ENCODE assay signal across 8 mouse cellular contexts in the genomic region with DNA sequence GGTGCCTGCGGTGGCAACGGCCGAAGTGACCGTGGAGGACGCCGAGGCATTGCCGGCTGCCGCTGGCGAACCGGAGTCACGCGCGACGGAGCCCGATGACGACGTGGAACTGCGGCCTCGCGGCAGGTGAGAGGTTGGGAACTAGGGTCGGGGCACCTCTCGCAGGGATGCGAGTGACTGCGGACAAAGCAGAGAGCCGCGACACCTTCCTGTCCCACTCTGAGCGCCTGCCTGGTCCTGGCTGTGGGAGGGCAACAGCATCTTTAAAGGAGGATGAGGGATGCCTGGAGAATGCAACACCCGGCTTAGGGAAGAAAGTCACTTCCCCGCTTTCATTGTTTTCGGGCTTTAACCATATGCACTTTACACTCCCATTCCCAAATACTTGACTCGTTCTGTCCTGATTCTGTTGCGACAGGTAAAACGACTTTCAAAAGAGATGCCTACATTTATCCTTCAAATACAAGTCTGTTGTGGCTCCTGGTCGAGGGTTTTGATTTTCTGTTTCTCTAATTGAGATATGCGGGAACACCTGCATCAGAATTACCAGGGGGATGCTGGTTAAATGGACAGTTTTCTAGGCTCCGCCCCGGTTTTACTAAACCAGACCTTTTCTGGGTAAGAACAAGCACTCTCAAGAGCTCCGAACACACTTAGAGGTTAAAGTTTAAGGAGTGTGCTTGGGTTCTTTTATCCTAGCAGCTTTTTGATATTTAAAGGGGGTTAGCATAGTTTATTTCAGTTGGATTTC. TPM values are rescaled to one million over a fixed set of nuclear protein-coding genes. Genes with fewer than 3 reads are reported as not detected.
DNase-seq lines count a peak whose midpoint lies in the region; ATAC-seq and TF ChIP-seq lines count a peak whose summit lies in the region.

No protein-coding gene starts in this region.

- no peak for TF ChIP-seq EP300 in liver, postnatal 0 days (IDR thresholded peaks at IDR 0.05; ENCODE audit: low read depth)

- peak in 1 of 2 experiments; percentile 62 for DNase-seq in left cerebral cortex, adult 2 months (ENCODE audit: extremely low spot score in 1 of 2, low spot score in 2 of 2)
- no peak for DNase-seq in left cerebral cortex, postnatal 10 days (ENCODE audit: extremely low spot score in 1 of 2, low spot score in 2 of 2)
- peak; percentile 10 for DNase-seq in G1E (ENCODE audit: low spot score)
- DNase-seq in cerebellum, postnatal 14 days: peak; percentile 16 to 67
- peak; percentile 47 for DNase-seq in hindbrain, embryonic 10.5 days (ENCODE audit: low spot score)
- DNase-seq in liver, postnatal 0 days: no peak
- no peak for DNase-seq in adipocyte (ENCODE audit: low spot score)

- intact Hi-C loops in left cerebral cortex, adult 2 months (cut with DNase I): loop anchor here (5.0 kb wide), 1 partner anchor 37 kb away; no protein-coding TSS in a partner anchor
- intact Hi-C loops in left cerebral cortex, postnatal 10 days (cut with DNase I): no loop called here

- H3K36me3 ChIP-seq in G1E (replicated peaks): peaks cover 16% of the 10 kb centered on the region
- H3K36me3 ChIP-seq in hindbrain, embryonic 10.5 days: no peaks in the 10 kb centered on the region
- 0 out of 2 replicates have a peak, but pooled peaks cover 2% of the 10 kb centered on the region for H3K36me3 ChIP-seq in liver, postnatal 0 days (replicated peaks; ENCODE audit: insufficient read depth, low read length)
- no peaks in the 10 kb centered on the region for H3K36me3 ChIP-seq in stomach, embryonic 16.5 days (ENCODE audit: control insufficient read depth, insufficient read depth, low read length)

- no peak for TF ChIP-seq CTCF in left cerebral cortex, adult 2 months (IDR thresholded peaks at IDR 0.05)
- no peak for TF ChIP-seq CTCF in G1E (IDR thresholded peaks at IDR 0.05; ENCODE audit: low read depth, low read length)
- TF ChIP-seq CTCF in liver, postnatal 0 days (IDR thresholded peaks at IDR 0.05; ENCODE audit: low read depth): no peak

- peak overlapping the region; percentile 85 for H3K27ac ChIP-seq in left cerebral cortex, adult 2 months
- H3K27ac ChIP-seq in hindbrain, embryonic 10.5 days: peak overlapping the region; percentile 91
- peak overlapping the region; percentile 86 for H3K27ac ChIP-seq in liver, postnatal 0 days (ENCODE audit: low read depth)
- H3K27ac ChIP-seq in stomach, embryonic 16.5 days (ENCODE audit: low read length): peak overlapping the region; percentile 89

- ATAC-seq in G1E (ENCODE audit: extremely low read depth, insufficient number of reproducible peaks, low FRiP score, poor library complexity, severe bottlenecking): no peak
- no peak; the same call in 1 of the 2 replicates for ATAC-seq in liver, postnatal 0 days
- no peak for ATAC-seq in stomach, embryonic 16.5 days (ENCODE audit: insufficient read depth, low FRiP score)

- WGBS in hindbrain, embryonic 10.5 days: 2% methylated on average over 38 of the region's 38 CpGs
- 2% methylated on average over 38 of the region's 38 CpGs for WGBS in liver, postnatal 0 days (ENCODE audit: insufficient replicate concordance)
- WGBS in stomach, embryonic 16.5 days: 1% methylated on average over 38 of the region's 38 CpGs

- no peaks in the 10 kb centered on the region for H3K27me3 ChIP-seq in G1E (ENCODE audit: insufficient read depth, low read length)
- H3K27me3 ChIP-seq in hindbrain, embryonic 10.5 days (ENCODE audit: insufficient read depth, poor library complexity, severe bottlenecking): no peaks in the 10 kb centered on the region
- no peaks in the 10 kb centered on the region for H3K27me3 ChIP-seq in liver, postnatal 0 days (ENCODE audit: insufficient read depth, low read length)
- no peaks in the 10 kb centered on the region for H3K27me3 ChIP-seq in stomach, embryonic 16.5 days (ENCODE audit: control insufficient read depth, insufficient read depth, low read length)

- peak overlapping the region; percentile 97 for H3K4me3 ChIP-seq in left cerebral cortex, adult 2 months
- H3K4me3 ChIP-seq in G1E (ENCODE audit: low read depth, low read length): peak overlapping the region; percentile 99
- peak overlapping the region; percentile 93 for H3K4me3 ChIP-seq in hindbrain, embryonic 10.5 days
- peak overlapping the region; percentile 80 for H3K4me3 ChIP-seq in liver, postnatal 0 days (ENCODE audit: low read depth, low read length)
- H3K4me3 ChIP-seq in stomach, embryonic 16.5 days (replicated peaks; ENCODE audit: low read length): peak overlapping the region; percentile 90

- peak overlapping the region; percentile 85 for H3K9ac ChIP-seq in liver, postnatal 0 days (replicated peaks)
- peak overlapping the region; percentile 92 for H3K9ac ChIP-seq in stomach, embryonic 16.5 days (ENCODE audit: low read length)

- H3K4me1 ChIP-seq in G1E (ENCODE audit: insufficient read depth, low read depth, low read length): peaks cover 32% of the 10 kb centered on the region
- peaks cover 40% of the 10 kb centered on the region for H3K4me1 ChIP-seq in hindbrain, embryonic 10.5 days (replicated peaks)
- peaks cover 34% of the 10 kb centered on the region for H3K4me1 ChIP-seq in liver, postnatal 0 days (ENCODE audit: insufficient read depth)
- peaks cover 32% of the 10 kb centered on the region for H3K4me1 ChIP-seq in stomach, embryonic 16.5 days (ENCODE audit: control insufficient read depth, insufficient read depth, low read length)

- no peaks in the 10 kb centered on the region for H3K9me3 ChIP-seq in G1E (replicated peaks)
- no peaks in the 10 kb centered on the region for H3K9me3 ChIP-seq in hindbrain, embryonic 10.5 days
- H3K9me3 ChIP-seq in liver, postnatal 0 days (ENCODE audit: low read length): no peaks in the 10 kb centered on the region
- no peaks in the 10 kb centered on the region for H3K9me3 ChIP-seq in stomach, embryonic 16.5 days (replicated peaks; ENCODE audit: control insufficient read depth, low read length)

- H3K4me2 ChIP-seq in liver, postnatal 0 days (ENCODE audit: low read depth, low read length): peak overlapping the region; percentile 83
- H3K4me2 ChIP-seq in stomach, embryonic 16.5 days (ENCODE audit: low read depth, low read length): peak overlapping the region; percentile 77

RNA-seq across cellular contexts. Expression of gene Eif2ak3, which starts 0.8 kb away (rescaled TPM):
- total RNA-seq in left cerebral cortex, adult 2 months (2021): 10 to 100 TPM; 25.3 to 28.6 TPM
- 10 to 100 TPM; 17.8 to 20.2 TPM for total RNA-seq in left cerebral cortex, postnatal 10 days (2021)
- total RNA-seq in G1E (2014; fragmentation: Nextera tagmentation): 15.4 and 22.2 TPM in 2 replicates
- total RNA-seq in G1E (2017): 11.7 and 12.0 TPM in 2 replicates
- polyA plus RNA-seq in G1E (2012): 1.8 and 1.9 TPM in 2 replicates
- 9.4 and 10.4 TPM in 2 replicates for polyA plus RNA-seq in hindbrain, embryonic 10.5 days (2016; fragmentation: Nextera tagmentation; extraction: Ambion mirVana)
- 3.7 and 4.4 TPM in 2 replicates for polyA plus RNA-seq in liver, postnatal 0 days (2015; fragmentation: Nextera tagmentation; extraction: Ambion mirVana)
- polyA plus RNA-seq in stomach, embryonic 16.5 days (2015; fragmentation: Nextera tagmentation; extraction: Ambion mirVana): 10.9 and 11.1 TPM in 2 replicates

RNA-seq across cellular contexts. Expression of gene Rpia, which starts 53.0 kb away (rescaled TPM):
- 10 to 100 TPM; 13.1 to 14.0 TPM for total RNA-seq in left cerebral cortex, adult 2 months (2021)
- 10 to 100 TPM; 10.5 to 12.8 TPM for total RNA-seq in left cerebral cortex, postnatal 10 days (2021)
- total RNA-seq in G1E (2014; fragmentation: Nextera tagmentation): 28.2 and 41.5 TPM in 2 replicates
- 105 and 128 TPM in 2 replicates for total RNA-seq in G1E (2017)
- polyA plus RNA-seq in G1E (2012): 18.5 and 25.8 TPM in 2 replicates
- polyA plus RNA-seq in hindbrain, embryonic 10.5 days (2016; fragmentation: Nextera tagmentation; extraction: Ambion mirVana): 1.8 and 2.2 TPM in 2 replicates
- 1.9 and 2.2 TPM in 2 replicates for polyA plus RNA-seq in liver, postnatal 0 days (2015; fragmentation: Nextera tagmentation; extraction: Ambion mirVana)
- polyA plus RNA-seq in stomach, embryonic 16.5 days (2015; fragmentation: Nextera tagmentation; extraction: Ambion mirVana): 2.8 and 3.5 TPM in 2 replicates

Comparison
In these comparisons a context has a peak if more than half of its experiments do, and no peak if none do; other contexts are left out.
1. DNase-seq: peak in G1E (single experiment), cerebellum, postnatal 14 days (2 of 2) and hindbrain, embryonic 10.5 days (single experiment); none in left cerebral cortex, postnatal 10 days (0 of 2), liver, postnatal 0 days (single experiment) and adipocyte (single experiment).
2. Peak in every context shown above with its lines, with median percentiles within 50 percentile points of each other: H3K27ac ChIP-seq and H3K4me3 ChIP-seq.